Mouse (Mus musculus) liver, postnatal 0 days (tissue): ENCODE results near the gene Epop.

Experiments used
- CTCF ChIP-seq: sonication (generic); IDR thresholded peaks from 2 replicates; pipeline ENCODE4 v1.5.1; 2016; ENCODE audit warnings: antibody characterized with exemption, low read depth
- EP300 ChIP-seq: IDR thresholded peaks from 2 replicates; pipeline ENCODE4 v1.6.1; 2016; ENCODE audit warnings: antibody characterized with exemption, low read depth, mild to moderate bottlenecking

DNA sequence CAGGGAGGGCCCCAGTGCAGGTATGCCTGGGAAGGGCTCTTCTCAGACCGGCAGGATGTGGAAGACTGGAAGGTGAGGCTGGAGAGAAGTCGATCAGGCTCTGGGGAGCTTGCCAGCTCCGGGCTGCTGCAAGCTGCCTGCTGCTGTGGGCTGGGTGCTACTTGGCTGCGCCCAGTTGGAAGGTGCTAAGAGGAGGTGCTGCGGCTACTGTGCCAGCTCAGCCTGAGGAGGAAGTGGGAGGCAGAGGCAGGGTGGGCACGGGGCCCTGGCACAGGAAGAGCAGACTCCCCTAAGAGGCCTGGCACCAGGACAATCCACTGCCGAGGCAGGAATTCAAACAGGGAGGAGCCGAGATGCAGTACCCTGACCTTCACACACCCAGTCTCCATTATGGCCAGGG, 18.4 kb downstream of the Epop start:
- TF ChIP-seq CTCF: no peak
- no peak for TF ChIP-seq EP300
